Mouse (Mus musculus) hindbrain, embryonic 11.5 days (tissue): ENCODE data around the gene Clint1. TPM values are rescaled to one million over a fixed set of nuclear protein-coding genes. Genes with fewer than 3 reads are reported as not detected.
A peak's percentile ranks its signal among the peaks of the same experiment; 100 is the strongest.

ENCODE experiments used
- ATAC-seq: fragments of 200-750 bp; cut with Nextera tagmentation; 2 replicates; pipeline ENCODE4 v1.8.0; 2017; ENCODE audit warnings: mild to moderate bottlenecking, moderate TSS enrichment, moderate library complexity; ENCODE audit not compliant: low FRiP score
- DNase-seq: peaks from one replicate; pipeline ENCODE4 v3.0.0-alpha.2; 2015; ENCODE audit warnings: low spot score
- H3K27ac ChIP-seq: fragments of 300-500 bp; sonication (generic); 2 replicates; pipeline ENCODE4 v1.5.1; 2014; ENCODE audit warnings: mild to moderate bottlenecking, low read depth, low read length
- H3K27me3 ChIP-seq: fragments of 300-500 bp; sonication (generic); 2 replicates; pipeline ENCODE4 v1.6.1; 2014; ENCODE audit warnings: mild to moderate bottlenecking, low read length, moderate library complexity, mixed read lengths; ENCODE audit not compliant: control insufficient read depth, insufficient read depth
- H3K36me3 ChIP-seq: fragments of 300-500 bp; sonication (generic); 2 replicates; pipeline ENCODE4 v1.6.1; 2014; ENCODE audit warnings: mild to moderate bottlenecking, low read length, moderate library complexity, mixed read lengths; ENCODE audit not compliant: control insufficient read depth, insufficient read depth
- H3K4me1 ChIP-seq: fragments of 300-500 bp; sonication (generic); replicated peaks from 2 replicates; pipeline ENCODE4 v1.6.1; 2014; ENCODE audit warnings: low read length, mixed read lengths; ENCODE audit not compliant: control insufficient read depth, insufficient read depth
- H3K4me2 ChIP-seq: fragments of 300-500 bp; sonication (generic); replicated peaks from 2 replicates; pipeline ENCODE4 v1.6.1; 2014; ENCODE audit warnings: mild to moderate bottlenecking, low read depth, low read length
- H3K4me3 ChIP-seq: fragments of 300-500 bp; sonication (generic); 2 replicates; pipeline ENCODE4 v1.5.1; 2014; ENCODE audit warnings: low read depth, low read length
- H3K9ac ChIP-seq: fragments of 300-500 bp; sonication (generic); 2 replicates; pipeline ENCODE4 v1.6.1; 2014; ENCODE audit warnings: low read depth, low read length
- H3K9me3 ChIP-seq: fragments of 300-500 bp; sonication (generic); 2 replicates; pipeline ENCODE4 v1.6.1; 2016; ENCODE audit warnings: low read length; ENCODE audit not compliant: control insufficient read depth
- WGBS: fragments of 180-500 bp; shearing (Covaris S2); extraction: QIAGEN DNeasy Blood & Tissue Kit; methylation state at CpG from one replicate; pipeline ENCODE4 v1.1.7; 2014; 5-methylcytosine and 5-hydroxymethylcytosine counted together
- polyA plus RNA-seq: library from polyadenylated mRNA; unstranded; fragments of >200 nt; fragmentation: Nextera tagmentation; extraction: Ambion mirVana; gene quantifications from 2 replicates; pipeline ENCODE4 v1.2.1, GENCODE M21; 2014

Clint1 gene
- polyA plus RNA-seq, 1 experiment from 2014 or later = 52.1 TPM

DNA sequence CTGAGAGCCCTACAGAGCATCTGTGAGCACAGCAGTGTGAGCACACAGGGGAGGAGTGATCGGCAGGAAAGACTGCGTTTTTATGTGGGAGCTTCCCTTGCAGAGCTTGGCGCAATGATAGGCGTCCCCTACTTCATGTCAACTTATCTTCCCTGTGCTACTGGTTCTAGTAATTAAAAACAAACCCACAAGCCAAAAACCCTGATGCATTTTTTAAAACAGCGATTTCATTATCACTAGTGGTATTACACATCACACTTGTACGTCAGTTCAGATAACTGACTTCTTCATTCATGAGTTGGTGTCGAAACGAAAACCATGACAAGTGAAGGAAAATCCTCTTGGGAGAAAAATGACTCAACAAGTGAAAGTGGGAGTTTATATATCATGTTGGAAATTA lies 87.1 kb downstream of the Clint1 start:
- ATAC-seq (no peak), DNase-seq (no peak)
- Histone ChIP-seq H3K4me1 (no peaks in the 10 kb centered on the region; the same call in 1 of the 2 replicates), H3K4me3 (no peak overlapping the region), H3K27me3 (no peaks in the 10 kb centered on the region), H3K4me2 (no peak overlapping the region), H3K27ac (no peak overlapping the region), H3K9me3 (no peaks in the 10 kb centered on the region), H3K36me3 (no peaks in the 10 kb centered on the region), H3K9ac (no peak overlapping the region)
- 95% methylated on average over 8 of the region's 8 CpGs for WGBS

DNA sequence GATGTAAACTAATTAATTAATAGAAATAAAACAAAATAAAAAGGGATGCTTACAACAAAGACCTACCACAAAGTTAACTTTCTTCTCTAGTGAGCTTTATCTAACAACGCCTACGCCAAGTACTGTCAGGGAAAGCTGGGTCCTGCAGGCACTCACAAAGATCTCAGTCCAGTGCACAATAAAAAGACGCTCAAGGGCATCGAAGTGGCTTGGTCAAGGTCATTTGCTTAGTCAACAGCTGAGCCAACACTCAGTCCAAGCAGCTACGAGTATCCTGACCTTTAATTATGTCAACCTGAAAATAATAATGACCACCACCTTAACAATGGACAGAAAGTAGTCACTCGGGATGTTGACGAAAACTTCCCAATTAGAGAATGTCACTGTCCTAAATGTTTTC lies 90.4 kb downstream of the Clint1 start:
- no peaks in the 10 kb centered on the region for H3K9me3 ChIP-seq
- DNase-seq (no peak), ATAC-seq (no peak)
- H3K9ac ChIP-seq = no peak overlapping the region
- no peak overlapping the region for H3K4me3 ChIP-seq
- H3K4me2 ChIP-seq = no peak overlapping the region
- 92% methylated on average over 7 of the region's 7 CpGs for WGBS
- no peaks in the 10 kb centered on the region for H3K27me3 ChIP-seq
- no peak overlapping the region for H3K27ac ChIP-seq
- no peaks in the 10 kb centered on the region for H3K36me3 ChIP-seq
- no peaks in the 10 kb centered on the region; the same call in 1 of the 2 replicates for H3K4me1 ChIP-seq

DNA sequence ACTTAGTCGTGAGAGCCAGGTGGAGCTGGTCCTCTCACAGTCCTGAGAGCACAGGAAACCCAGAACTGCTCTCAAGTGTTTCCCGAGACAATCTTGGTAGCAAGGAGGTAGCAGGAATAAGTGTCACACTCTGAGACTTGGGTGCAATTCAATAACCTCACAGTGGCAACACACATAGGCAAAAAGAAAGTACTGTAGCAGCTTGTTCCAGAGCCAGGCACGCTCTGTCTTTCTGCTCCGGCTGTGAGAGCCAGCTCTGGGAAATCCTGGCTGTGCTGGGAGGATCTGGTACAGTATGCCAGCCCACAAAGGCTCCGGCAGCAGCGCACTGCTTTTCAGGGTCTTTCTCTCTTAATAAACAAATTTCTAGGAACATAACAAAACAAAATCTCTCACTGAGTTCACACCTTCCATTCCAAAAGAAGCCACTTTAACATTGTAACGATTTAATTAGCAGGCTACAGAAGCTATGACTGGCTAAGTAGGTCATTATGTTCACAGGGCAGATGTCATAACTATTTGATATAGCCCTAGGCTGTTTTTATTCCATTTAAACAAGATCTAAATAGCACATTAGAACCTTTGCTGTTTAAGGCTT lies 91.4 kb downstream of the Clint1 start:
- no peak for DNase-seq
- H3K4me3 ChIP-seq = peak overlapping the region; percentile 83
- WGBS = 77% methylated on average over 7 of the region's 7 CpGs
- no peak overlapping the region for H3K27ac ChIP-seq
- no peaks in the 10 kb centered on the region for H3K9me3 ChIP-seq
- H3K4me1 ChIP-seq = no peaks in the 10 kb centered on the region; the same call in 1 of the 2 replicates
- H3K9ac ChIP-seq = no peak overlapping the region; the same call in 1 of the 2 replicates
- ATAC-seq = no peak
- no peaks in the 10 kb centered on the region for H3K36me3 ChIP-seq
- no peaks in the 10 kb centered on the region for H3K27me3 ChIP-seq
- peak overlapping the region; percentile 90 for H3K4me2 ChIP-seq

DNA sequence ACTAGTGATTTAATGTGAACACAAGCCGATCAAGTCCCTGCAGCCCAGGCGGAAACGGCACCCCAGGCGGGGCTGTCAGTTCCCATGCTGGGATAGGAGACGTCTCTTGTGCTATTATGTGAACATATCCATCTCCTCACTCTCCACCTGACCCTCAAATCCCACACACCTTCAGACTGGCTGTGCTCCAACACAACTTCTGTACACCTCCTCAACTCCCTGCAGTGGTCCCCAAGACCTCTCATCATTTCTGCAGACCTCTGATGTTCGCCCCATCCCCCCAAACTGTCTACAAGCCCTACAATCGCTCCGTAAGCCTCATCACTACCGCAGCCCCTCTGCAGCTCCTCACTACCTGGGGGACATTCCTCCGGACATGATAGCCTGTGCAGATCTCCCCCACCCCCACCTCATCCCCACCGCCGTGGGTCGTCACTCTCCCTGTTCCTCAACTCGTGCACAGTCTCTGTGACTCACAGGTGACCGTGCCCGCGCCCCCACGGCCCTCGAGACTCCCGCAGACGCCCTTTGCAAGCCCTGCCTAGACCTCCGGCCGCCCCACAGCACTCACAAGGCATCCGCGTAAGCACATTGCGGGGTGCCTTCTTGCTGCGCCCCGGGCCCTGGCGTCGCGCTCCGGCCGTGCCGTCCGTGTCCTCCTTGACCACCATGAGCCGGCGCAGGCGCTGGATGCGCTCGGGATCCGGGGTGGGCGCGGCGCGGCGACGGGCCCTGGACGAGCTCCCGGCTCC lies 92.2 kb downstream of the Clint1 start:
- peak overlapping the region; percentile 83 for H3K4me3 ChIP-seq
- H3K4me1 ChIP-seq = no peaks in the 10 kb centered on the region; the same call in 1 of the 2 replicates
- WGBS = 1% methylated on average over 33 of the region's 49 CpGs
- ATAC-seq (peak; percentile 83), DNase-seq (peak; percentile 42)
- no peaks in the 10 kb centered on the region for H3K27me3 ChIP-seq
- H3K4me2 ChIP-seq = peak overlapping the region; percentile 90
- peak overlapping the region; percentile 87 for H3K9ac ChIP-seq
- H3K27ac ChIP-seq = peak overlapping the region; percentile 60
- H3K9me3 ChIP-seq = no peaks in the 10 kb centered on the region
- no peaks in the 10 kb centered on the region for H3K36me3 ChIP-seq

DNA sequence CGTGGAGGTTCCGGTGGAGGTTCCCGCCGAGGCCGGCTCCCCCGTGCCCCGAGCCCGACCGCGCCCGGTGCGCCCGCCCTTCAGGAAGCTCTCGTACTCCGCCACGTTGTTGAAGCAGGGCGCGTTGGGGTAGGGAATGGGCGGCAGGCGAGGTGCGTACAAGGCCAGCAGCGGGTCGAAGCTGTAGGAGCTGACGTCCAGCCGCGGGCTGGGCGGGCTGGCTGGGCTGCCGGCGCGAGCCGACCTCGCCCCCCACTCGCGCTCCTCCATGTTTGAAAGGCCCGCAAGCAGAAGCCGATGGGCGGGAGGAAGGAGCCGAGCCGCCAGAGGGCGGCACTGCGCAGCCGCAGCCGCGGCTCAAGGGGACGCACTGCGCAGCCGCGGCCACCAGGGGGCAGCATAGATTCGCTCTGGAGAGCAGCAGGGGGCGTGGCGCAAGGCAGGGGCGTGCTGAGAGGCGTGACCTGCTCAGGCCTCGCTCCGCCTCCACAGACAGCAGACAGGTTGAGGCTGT lies 92.8 kb downstream of the Clint1 start, which contains the start of gene Lsm11:
Gene Lsm11, minus strand, starts transcription at position 293 of the 514 bp plus-strand sequence.
- no peaks in the 10 kb centered on the region for H3K36me3 ChIP-seq
- no peaks in the 10 kb centered on the region for H3K27me3 ChIP-seq
- peak; percentile 99 for DNase-seq
- H3K9me3 ChIP-seq = no peaks in the 10 kb centered on the region
- H3K4me2 ChIP-seq = peak within 1 kb of the TSS; percentile 90
- H3K4me1 ChIP-seq = no peaks in the 10 kb centered on the region; the same call in 1 of the 2 replicates
- H3K9ac ChIP-seq = peak within 1 kb of the TSS; percentile 87
- H3K27ac ChIP-seq = peak within 1 kb of the TSS; percentile 60
- peak; percentile 92 for ATAC-seq
- peak within 1 kb of the TSS; percentile 83 for H3K4me3 ChIP-seq
- WGBS = under 1% methylated on average over 51 of the region's 55 CpGs

DNA sequence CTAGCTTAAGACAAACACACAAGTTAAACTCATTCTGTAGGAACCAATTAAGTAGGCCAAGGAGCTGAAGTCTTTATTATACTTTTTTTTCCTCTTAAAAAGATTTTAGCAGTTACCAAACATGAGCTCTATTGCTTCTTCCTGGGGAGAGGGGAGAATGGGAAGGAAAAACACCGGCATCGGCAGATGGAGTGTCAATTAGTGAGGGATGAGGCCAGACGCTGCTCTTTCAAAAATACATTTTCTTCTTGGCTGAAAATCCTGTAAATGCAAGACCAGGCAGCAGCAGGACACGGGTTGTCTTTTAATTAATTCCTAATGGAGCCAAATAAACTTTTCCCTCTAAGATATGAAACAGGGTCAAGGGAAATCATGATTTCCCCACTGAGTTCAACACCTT lies 94.9 kb downstream of the Clint1 start:
- no peak overlapping the region for H3K27ac ChIP-seq
- H3K36me3 ChIP-seq = no peaks in the 10 kb centered on the region
- no peak overlapping the region for H3K4me2 ChIP-seq
- no peak overlapping the region for H3K9ac ChIP-seq
- H3K9me3 ChIP-seq = no peaks in the 10 kb centered on the region
- no peaks in the 10 kb centered on the region; the same call in 1 of the 2 replicates for H3K4me1 ChIP-seq
- no peak overlapping the region for H3K4me3 ChIP-seq
- no peaks in the 10 kb centered on the region for H3K27me3 ChIP-seq
- WGBS = 87% methylated on average over 4 of the region's 4 CpGs
- ATAC-seq = no peak
- DNase-seq = no peak

DNA sequence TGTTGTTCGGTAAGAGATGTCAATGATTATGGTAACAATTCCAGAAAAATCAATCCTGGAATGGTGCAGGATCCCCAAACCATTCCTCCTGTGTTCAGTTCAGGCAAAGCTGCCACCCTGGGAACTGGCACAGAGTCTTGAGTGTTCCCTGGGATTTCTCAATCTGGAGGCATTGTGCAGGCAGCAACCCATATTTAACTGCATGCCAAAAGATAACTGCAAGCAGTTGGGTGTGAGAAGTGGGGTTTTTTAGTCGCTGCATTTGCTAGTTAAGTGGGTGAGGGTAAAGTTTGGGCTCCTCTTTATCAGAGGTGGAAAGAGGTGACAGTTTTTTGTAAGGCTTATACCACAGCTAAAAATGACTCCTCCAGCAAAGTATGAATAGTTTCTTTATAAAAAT lies 95.6 kb downstream of the Clint1 start:
- no peak overlapping the region for H3K27ac ChIP-seq
- WGBS = 87% methylated on average over 2 of the region's 2 CpGs
- H3K4me2 ChIP-seq = no peak overlapping the region

DNA sequence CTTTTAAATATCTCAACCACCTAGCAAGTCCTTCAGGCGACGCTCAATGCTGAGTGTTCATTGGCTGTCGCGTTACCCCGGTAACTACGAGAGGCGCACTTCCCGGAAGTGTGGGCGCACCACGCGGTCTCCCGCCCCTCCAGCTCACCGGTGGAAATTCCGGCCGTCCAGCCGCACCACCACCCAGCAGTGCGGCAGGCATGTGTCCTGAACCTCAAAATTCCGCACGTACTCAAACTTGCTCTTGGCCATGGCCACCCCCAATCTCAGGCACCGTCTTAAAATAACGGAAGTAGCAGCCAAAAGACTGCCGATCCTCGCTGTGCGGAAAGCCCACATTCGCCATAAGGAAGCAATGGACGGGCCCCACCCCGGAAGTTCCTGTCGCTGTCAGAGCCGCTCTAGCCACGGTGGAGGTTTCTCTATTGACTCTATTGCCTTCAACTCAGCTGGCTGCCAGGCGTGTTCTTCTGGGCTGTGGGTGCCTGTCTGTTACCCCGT lies 103.3 kb downstream of the Clint1 start, which contains the start of gene Thg1l:
Gene Thg1l, minus strand, starts transcription at position 368 of the 501 bp plus-strand sequence.
- no peaks in the 10 kb centered on the region for H3K9me3 ChIP-seq
- peak; percentile 100 for ATAC-seq
- under 1% methylated on average over 32 of the region's 32 CpGs for WGBS
- peak within 1 kb of the TSS; percentile 64 for H3K4me3 ChIP-seq
- H3K27ac ChIP-seq = no peak within 1 kb of the TSS
- H3K4me2 ChIP-seq = peak within 1 kb of the TSS; percentile 42
- no peaks in the 10 kb centered on the region for H3K4me1 ChIP-seq
- no peaks in the 10 kb centered on the region for H3K36me3 ChIP-seq
- peak; percentile 96 for DNase-seq
- no peaks in the 10 kb centered on the region for H3K27me3 ChIP-seq
- H3K9ac ChIP-seq = peak within 1 kb of the TSS; percentile 49; the same call in 1 of the 2 replicates

More for the DNA sequence above, 95.6 kb downstream of the Clint1 start:
- Histone ChIP-seq H3K4me3 (no peak overlapping the region), H3K9ac (no peak overlapping the region), H3K4me1 (no peaks in the 10 kb centered on the region; the same call in 1 of the 2 replicates), H3K36me3 (no peaks in the 10 kb centered on the region), H3K9me3 (no peaks in the 10 kb centered on the region), H3K27me3 (no peaks in the 10 kb centered on the region)
- ATAC-seq (no peak), DNase-seq (no peak)
